In the genomic region with DNA sequence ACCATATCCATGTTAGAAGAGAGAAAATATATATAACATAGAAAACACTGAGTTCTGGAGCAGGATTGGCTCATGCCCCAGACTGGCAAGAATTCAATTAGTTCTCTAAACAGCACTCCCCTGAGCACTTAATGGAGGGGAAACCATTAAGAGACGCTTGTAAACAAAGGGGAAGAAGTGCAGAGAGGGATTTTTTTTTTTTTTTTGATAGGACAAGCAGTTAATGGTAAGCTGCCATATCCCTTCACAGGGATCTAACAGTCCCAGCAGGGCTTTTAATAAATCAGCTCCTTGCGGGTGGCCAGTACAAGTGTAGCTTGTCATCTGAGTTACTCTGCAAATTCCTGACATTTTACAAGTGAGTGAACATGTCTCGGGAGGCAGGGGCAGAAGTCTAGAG, we compare ENCODE assay signal across 14 mouse cellular contexts.
DNase-seq lines count a peak whose midpoint lies in the region; ATAC-seq and TF ChIP-seq lines count a peak whose summit lies in the region.
"Had no signal": no experiment of that assay in that cellular context is flagged by ENCODE, and none has a peak within 500 bp of the region (broad histone marks: within the 10 kb centered on the region; RNA-seq: fewer than 3 reads in every experiment).

No protein-coding gene starts in this region.

- no peaks in the 10 kb centered on the region for H3K27me3 ChIP-seq in midbrain, postnatal 0 days (ENCODE audit: insufficient read depth, low read length)
- H3K27me3 ChIP-seq in midbrain, embryonic 15.5 days (replicated peaks): no peaks in the 10 kb centered on the region
- H3K27me3 ChIP-seq: limb, embryonic 15.5 days had no signal

- no peak overlapping the region for H3K4me2 ChIP-seq in midbrain, postnatal 0 days (ENCODE audit: low read depth, low read length, poor library complexity, severe bottlenecking)
- H3K4me2 ChIP-seq in midbrain, embryonic 15.5 days: no peak overlapping the region
- H3K4me2 ChIP-seq: limb, embryonic 15.5 days had no signal

- no peak for ATAC-seq in midbrain, postnatal 0 days (ENCODE audit: low FRiP score)
- ATAC-seq in midbrain, embryonic 15.5 days (replicated peaks): no peak

- TF ChIP-seq CTCF in midbrain, postnatal 0 days (IDR thresholded peaks at IDR 0.05): no peak

- no peak overlapping the region for H3K9ac ChIP-seq in midbrain, postnatal 0 days (replicated peaks; ENCODE audit: low read length, poor library complexity, severe bottlenecking)
- no peak overlapping the region for H3K9ac ChIP-seq in midbrain, embryonic 15.5 days
- H3K9ac ChIP-seq: limb, embryonic 15.5 days had no signal

- no peaks in the 10 kb centered on the region for H3K36me3 ChIP-seq in midbrain, postnatal 0 days (ENCODE audit: insufficient read depth, low read length)
- no peaks in the 10 kb centered on the region for H3K36me3 ChIP-seq in midbrain, embryonic 15.5 days (replicated peaks)
- H3K36me3 ChIP-seq: limb, embryonic 15.5 days had no signal

- no peak overlapping the region for H3K27ac ChIP-seq in midbrain, postnatal 0 days (ENCODE audit: low read depth, low read length)
- H3K27ac ChIP-seq in midbrain, embryonic 15.5 days: no peak overlapping the region
- H3K27ac ChIP-seq: limb, embryonic 15.5 days had no signal

- H3K4me3 ChIP-seq in midbrain, postnatal 0 days (ENCODE audit: low read depth, low read length): no peak overlapping the region
- H3K4me3 ChIP-seq in midbrain, embryonic 15.5 days: no peak overlapping the region
- H3K4me3 ChIP-seq: limb, embryonic 15.5 days had no signal

- DNase-seq in embryo, embryonic 11 days: peak; percentile 19
- no peak for DNase-seq in embryo, embryonic 9.5 days (ENCODE audit: extremely low spot score)
- DNase-seq in midbrain, postnatal 0 days (ENCODE audit: low spot score): peak; percentile 24
- peak; percentile 14 to 22 for DNase-seq in kidney, postnatal 4 days
- peak; percentile 10 for DNase-seq in yolk sac, embryonic 10.5 days (ENCODE audit: low spot score)
- no peak for DNase-seq in urinary bladder, adult 18-20 months (ENCODE audit: low spot score in 2 of 2)
- no peak for DNase-seq in thymus, postnatal 14 days
- DNase-seq: adrenal gland, postnatal 14 days; lung, postnatal 14 days; midbrain, embryonic 14.5 days; right cerebral cortex, postnatal 14 days; thymus, adult 18-20 months had no signal

- H3K4me1 ChIP-seq in midbrain, postnatal 0 days (ENCODE audit: insufficient read depth, low read length): no peaks in the 10 kb centered on the region
- H3K4me1 ChIP-seq in midbrain, embryonic 15.5 days: no peaks in the 10 kb centered on the region
- H3K4me1 ChIP-seq: limb, embryonic 15.5 days had no signal

- WGBS in midbrain, postnatal 0 days: 37% methylated on average over 3 of the region's 3 CpGs
- WGBS in midbrain, embryonic 15.5 days: 28% methylated on average over 3 of the region's 3 CpGs

- no peaks in the 10 kb centered on the region for H3K9me3 ChIP-seq in midbrain, postnatal 0 days (ENCODE audit: low read length)
- no peaks in the 10 kb centered on the region for H3K9me3 ChIP-seq in midbrain, embryonic 15.5 days
- H3K9me3 ChIP-seq: limb, embryonic 15.5 days had no signal

Comparison
In these comparisons a context has a peak if more than half of its experiments do, and no peak if none do; other contexts are left out.
1. DNase-seq: peak in embryo, embryonic 11 days (single experiment), midbrain, postnatal 0 days (single experiment), kidney, postnatal 4 days (2 of 2) and yolk sac, embryonic 10.5 days (single experiment); none in embryo, embryonic 9.5 days (single experiment), urinary bladder, adult 18-20 months (0 of 2) and thymus, postnatal 14 days (single experiment).